Mouse (Mus musculus) stomach, embryonic 16.5 days (tissue): ENCODE measurements around the gene Tenm3. TPM values are rescaled to one million over a fixed set of nuclear protein-coding genes. Genes with fewer than 3 reads are reported as not detected.

ENCODE experiments used
- ATAC-seq: fragments of 200-750 bp; cut with Nextera tagmentation; 2 replicates; pipeline ENCODE4 v1.8.0; 2017; ENCODE audit warnings: moderate number of reproducible peaks, moderate TSS enrichment; ENCODE audit not compliant: insufficient read depth, low FRiP score
- H3K27ac ChIP-seq: fragments of 300-500 bp; sonication (generic); 2 replicates; pipeline ENCODE4 v1.5.1; 2014; ENCODE audit warnings: low read length
- H3K27me3 ChIP-seq: fragments of 300-500 bp; sonication (generic); 2 replicates; pipeline ENCODE4 v1.6.1; 2014; ENCODE audit warnings: low read length, control low read depth, mixed read lengths; ENCODE audit not compliant: control insufficient read depth, insufficient read depth
- H3K36me3 ChIP-seq: fragments of 300-500 bp; sonication (generic); 2 replicates; pipeline ENCODE4 v1.6.1; 2014; ENCODE audit warnings: low read length; ENCODE audit not compliant: control insufficient read depth, insufficient read depth
- H3K4me1 ChIP-seq: fragments of 300-500 bp; sonication (generic); 2 replicates; pipeline ENCODE4 v1.6.1; 2014; ENCODE audit warnings: low read length, control low read depth, mixed read lengths; ENCODE audit not compliant: control insufficient read depth, insufficient read depth
- H3K4me2 ChIP-seq: fragments of 300-500 bp; sonication (generic); 2 replicates; pipeline ENCODE4 v1.6.1; 2014; ENCODE audit warnings: low read depth, low read length, mixed read lengths
- H3K4me3 ChIP-seq: fragments of 300-500 bp; sonication (generic); replicated peaks from 2 replicates; pipeline ENCODE4 v1.5.1; 2014; ENCODE audit warnings: mild to moderate bottlenecking, low read length
- H3K9ac ChIP-seq: fragments of 300-500 bp; sonication (generic); 2 replicates; pipeline ENCODE4 v1.6.1; 2014; ENCODE audit warnings: low read length
- H3K9me3 ChIP-seq: fragments of 300-500 bp; sonication (generic); replicated peaks from 2 replicates; pipeline ENCODE4 v1.6.1; 2016; ENCODE audit warnings: low read length, control low read depth; ENCODE audit not compliant: control insufficient read depth
- WGBS: fragments of 180-500 bp; shearing (Covaris S2); extraction: QIAGEN DNeasy Blood & Tissue Kit; methylation state at CpG from one replicate; pipeline ENCODE4 v1.1.7; 2014; 5-methylcytosine and 5-hydroxymethylcytosine counted together
- polyA plus RNA-seq: library from polyadenylated mRNA; unstranded; fragments of >200 nt; fragmentation: Nextera tagmentation; extraction: Ambion mirVana; gene quantifications from 2 replicates; pipeline ENCODE4 v1.2.1, GENCODE M21; 2015

Tenm3 gene
- polyA plus RNA-seq, 1 experiment from 2014 or later: 12.5 TPM

DNA sequence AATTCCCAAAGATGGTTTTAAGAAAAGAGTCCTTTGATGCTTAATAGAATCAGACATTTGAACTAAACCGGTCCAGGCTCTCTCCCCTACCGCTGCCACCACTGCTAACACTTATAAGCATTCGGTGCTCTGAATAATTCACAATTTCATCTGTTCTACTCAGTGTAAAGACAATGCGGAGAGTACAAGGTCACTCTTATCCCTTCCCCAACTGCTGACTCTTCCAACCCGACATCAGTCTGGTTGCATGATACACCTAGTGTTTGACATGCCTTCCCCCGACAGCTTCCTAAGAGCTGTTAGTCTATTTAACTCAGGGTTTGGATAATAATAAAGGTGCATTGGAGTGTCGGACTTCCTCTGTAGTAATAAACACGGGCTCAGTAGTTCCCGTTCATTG, 128.1 kb downstream of the Tenm3 start:
- 80% methylated on average over 9 of the region's 9 CpGs for WGBS
- H3K4me2 ChIP-seq: no peak overlapping the region
- H3K4me3 ChIP-seq: no peak overlapping the region
- no peak for ATAC-seq
- no peak overlapping the region for H3K9ac ChIP-seq
- H3K36me3 ChIP-seq: no peaks in the 10 kb centered on the region
- H3K27ac ChIP-seq: no peak overlapping the region
- H3K9me3 ChIP-seq: 0 out of 2 replicates have a peak, but pooled peaks cover 5% of the 10 kb centered on the region
- H3K4me1 ChIP-seq: no peaks in the 10 kb centered on the region
- no peaks in the 10 kb centered on the region for H3K27me3 ChIP-seq

DNA sequence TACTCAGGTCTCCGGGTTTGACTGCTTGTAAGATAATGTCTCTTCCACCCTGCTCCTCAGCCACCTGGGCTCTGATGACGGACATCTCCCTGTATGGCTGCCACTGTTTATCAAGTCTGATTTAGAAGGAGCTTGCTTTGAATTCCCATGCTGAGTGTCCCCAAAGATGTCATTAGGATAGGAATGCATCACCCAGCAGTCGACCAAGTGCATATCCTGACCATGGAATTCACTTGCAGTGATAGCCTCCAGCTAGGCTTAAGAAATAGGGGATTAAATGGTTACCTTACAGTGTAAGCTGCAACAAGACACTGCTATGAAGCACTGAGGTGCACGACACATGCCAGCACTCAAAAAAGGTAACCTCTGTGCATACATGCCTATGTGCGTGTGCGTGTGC, 137.1 kb downstream of the Tenm3 start:
- H3K4me3 ChIP-seq: no peak overlapping the region
- H3K9ac ChIP-seq: no peak overlapping the region
- 90% methylated on average over 6 of the region's 6 CpGs for WGBS
- no peak for ATAC-seq
- no peaks in the 10 kb centered on the region for H3K36me3 ChIP-seq
- H3K4me2 ChIP-seq: no peak overlapping the region
- 0 out of 2 replicates have a peak, but pooled peaks cover 5% of the 10 kb centered on the region for H3K9me3 ChIP-seq
- H3K4me1 ChIP-seq: 0 out of 2 replicates have a peak, but pooled peaks cover 5% of the 10 kb centered on the region
- no peak overlapping the region for H3K27ac ChIP-seq
- no peaks in the 10 kb centered on the region for H3K27me3 ChIP-seq

DNA sequence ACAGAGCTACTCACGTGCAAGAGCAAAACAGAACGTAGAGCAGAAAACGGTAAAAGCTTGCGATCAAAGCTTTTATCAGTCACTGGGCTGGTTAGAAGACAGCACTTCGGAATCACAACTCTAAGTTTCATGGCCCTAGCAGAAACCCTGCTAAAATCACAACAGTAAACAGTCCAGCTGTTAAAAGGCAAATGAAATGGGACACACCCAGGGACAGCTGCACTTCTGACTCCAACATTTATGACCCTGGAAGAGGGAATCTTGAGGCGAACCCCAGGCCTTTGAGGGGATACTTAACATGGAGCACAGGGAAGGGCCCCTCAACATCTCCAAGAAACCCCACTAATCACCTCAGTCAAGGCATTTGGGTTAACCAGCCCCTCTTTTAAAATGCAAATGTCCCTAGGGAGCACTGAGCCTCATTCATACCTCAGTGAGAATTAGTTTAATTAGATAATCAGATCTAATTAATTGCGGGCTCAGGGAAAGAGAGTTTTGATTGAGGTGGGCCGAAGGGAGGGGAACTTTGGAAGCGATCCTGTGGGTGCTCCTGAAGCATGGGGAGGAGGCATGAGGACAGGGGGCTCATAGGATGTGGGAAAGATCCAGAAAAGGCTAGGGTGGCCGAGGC, 138.8 kb downstream of the Tenm3 start:
- Histone ChIP-seq H3K9ac (no peak overlapping the region), H3K4me2 (no peak overlapping the region), H3K36me3 (no peaks in the 10 kb centered on the region), H3K27me3 (no peaks in the 10 kb centered on the region), H3K27ac (peak overlapping the region; percentile 39; the same call in 1 of the 2 replicates), H3K9me3 (no peaks in the 10 kb centered on the region), H3K4me1 (0 out of 2 replicates have a peak, but pooled peaks cover 5% of the 10 kb centered on the region), H3K4me3 (no peak overlapping the region)
- 71% methylated on average over 10 of the region's 10 CpGs for WGBS
- ATAC-seq: no peak

DNA sequence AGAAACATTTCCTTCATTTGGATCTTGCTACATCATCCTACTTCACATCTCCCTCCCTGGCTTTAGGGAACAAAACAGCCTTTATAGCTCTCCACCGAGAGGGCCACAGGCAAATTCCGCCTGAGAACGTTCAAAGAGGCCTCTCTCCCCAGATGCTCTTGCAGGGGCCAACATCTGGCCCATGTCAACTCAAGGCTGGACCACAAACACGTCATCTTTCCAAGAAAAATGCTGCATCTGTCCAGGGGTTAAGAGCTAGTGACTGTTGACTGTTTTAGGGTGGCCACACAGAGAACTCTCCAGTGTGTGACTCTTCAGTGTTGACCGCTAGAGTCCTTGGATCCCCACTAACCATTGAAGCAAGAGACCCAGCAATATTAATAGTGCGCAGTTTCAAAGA, 139.3 kb downstream of the Tenm3 start:
- 43% methylated on average over 6 of the region's 6 CpGs for WGBS

DNA sequence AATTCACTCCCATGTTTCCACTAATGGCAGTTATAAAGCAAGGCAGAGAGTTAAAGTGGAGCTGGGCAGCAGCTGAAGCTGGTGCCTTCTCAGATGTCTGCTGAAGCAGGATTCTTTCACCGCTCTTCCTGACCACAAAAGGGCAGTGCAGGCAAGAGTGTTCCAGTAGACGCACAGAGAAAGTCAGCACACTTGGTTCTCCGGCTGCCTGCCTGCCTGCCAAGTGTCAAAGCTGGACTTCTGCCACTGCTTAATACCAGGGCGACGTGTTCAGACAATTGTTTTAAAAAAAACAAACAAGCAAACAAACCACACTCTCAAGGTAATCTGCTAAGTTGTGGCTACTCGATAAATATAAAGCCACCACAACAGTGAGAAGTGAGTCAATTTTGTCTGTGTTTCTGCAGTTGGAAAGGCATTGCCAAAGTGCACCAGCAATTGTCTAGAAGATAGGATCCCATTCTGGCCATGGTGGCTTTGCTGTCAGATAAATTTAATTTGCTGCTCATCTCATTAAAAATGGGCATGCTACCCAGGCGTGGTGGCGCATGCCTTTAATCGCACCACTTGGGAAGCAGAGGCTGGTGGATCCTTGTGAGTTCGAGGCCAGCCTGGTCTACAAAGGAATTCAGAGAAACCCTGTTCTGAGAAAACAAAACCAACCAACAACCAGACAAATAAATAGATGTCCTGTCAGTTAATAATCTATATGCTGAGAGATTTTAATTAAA, 152.9 kb downstream of the Tenm3 start:
- Histone ChIP-seq H3K9me3 (no peaks in the 10 kb centered on the region), H3K9ac (no peak overlapping the region), H3K27me3 (no peaks in the 10 kb centered on the region), H3K4me2 (no peak overlapping the region), H3K4me3 (no peak overlapping the region), H3K36me3 (no peaks in the 10 kb centered on the region), H3K4me1 (peaks cover 8% of the 10 kb centered on the region), H3K27ac (no peak overlapping the region)
- no peak for ATAC-seq
- 82% methylated on average over 10 of the region's 10 CpGs for WGBS

More for the DNA sequence above, 139.3 kb downstream of the Tenm3 start:
- Histone ChIP-seq H3K4me1 (0 out of 2 replicates have a peak, but pooled peaks cover 5% of the 10 kb centered on the region), H3K27me3 (no peaks in the 10 kb centered on the region), H3K27ac (peak overlapping the region; percentile 39), H3K9me3 (no peaks in the 10 kb centered on the region), H3K4me2 (no peak overlapping the region), H3K36me3 (no peaks in the 10 kb centered on the region), H3K9ac (no peak overlapping the region), H3K4me3 (no peak overlapping the region)
- ATAC-seq: peak; percentile 62; the same call in 1 of the 2 replicates

DNA sequence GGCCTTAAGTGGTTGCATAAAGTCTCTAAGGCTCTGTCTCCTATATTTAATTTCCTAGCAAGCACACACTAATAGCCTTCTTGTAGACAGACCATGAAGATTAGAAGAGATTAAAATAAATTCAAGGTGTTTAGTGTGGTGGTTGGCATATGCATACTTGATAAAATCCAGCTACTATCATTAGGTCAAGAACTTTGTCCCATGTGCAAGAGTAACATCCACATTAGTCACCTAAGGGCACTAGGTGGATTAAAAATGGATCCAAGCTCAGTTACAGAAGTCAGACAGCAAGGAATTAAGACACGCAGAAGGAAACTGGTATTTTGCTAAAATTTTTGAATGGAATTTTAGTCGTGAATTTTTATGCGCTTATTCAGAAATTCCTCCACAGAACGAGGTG, 155.0 kb downstream of the Tenm3 start:
- H3K36me3 ChIP-seq: no peaks in the 10 kb centered on the region
- no peak overlapping the region for H3K4me2 ChIP-seq
- H3K4me1 ChIP-seq: peaks cover 8% of the 10 kb centered on the region
- no peaks in the 10 kb centered on the region for H3K27me3 ChIP-seq
- WGBS: 38% methylated on average over 4 of the region's 4 CpGs
- H3K27ac ChIP-seq: no peak overlapping the region
- H3K9ac ChIP-seq: no peak overlapping the region
- ATAC-seq: no peak
- H3K9me3 ChIP-seq: no peaks in the 10 kb centered on the region
- no peak overlapping the region for H3K4me3 ChIP-seq

DNA sequence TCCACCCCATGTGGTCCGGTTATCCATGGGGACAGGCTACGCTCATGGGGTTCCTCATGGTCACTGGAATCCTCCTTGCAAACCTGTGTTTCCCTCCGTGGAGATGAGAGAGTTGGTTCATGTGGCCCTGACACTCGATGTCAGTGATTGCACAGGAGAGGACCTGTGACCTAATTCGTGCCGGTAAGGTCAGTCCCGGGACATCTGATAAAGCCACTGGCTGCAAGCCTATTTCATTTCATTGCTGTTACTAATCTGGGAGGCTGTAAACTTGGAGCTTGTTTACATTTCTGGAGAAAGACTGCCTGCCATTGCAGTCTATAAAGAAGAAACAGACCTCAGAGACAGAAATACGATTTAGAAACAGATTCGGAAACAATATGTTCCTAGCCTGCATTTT, 155.6 kb downstream of the Tenm3 start:
- WGBS: 33% methylated on average over 9 of the region's 9 CpGs
- Histone ChIP-seq H3K9ac (no peak overlapping the region), H3K4me3 (no peak overlapping the region), H3K4me2 (no peak overlapping the region), H3K27me3 (no peaks in the 10 kb centered on the region), H3K9me3 (no peaks in the 10 kb centered on the region), H3K27ac (no peak overlapping the region), H3K36me3 (no peaks in the 10 kb centered on the region), H3K4me1 (peaks cover 8% of the 10 kb centered on the region)
- ATAC-seq: no peak

DNA sequence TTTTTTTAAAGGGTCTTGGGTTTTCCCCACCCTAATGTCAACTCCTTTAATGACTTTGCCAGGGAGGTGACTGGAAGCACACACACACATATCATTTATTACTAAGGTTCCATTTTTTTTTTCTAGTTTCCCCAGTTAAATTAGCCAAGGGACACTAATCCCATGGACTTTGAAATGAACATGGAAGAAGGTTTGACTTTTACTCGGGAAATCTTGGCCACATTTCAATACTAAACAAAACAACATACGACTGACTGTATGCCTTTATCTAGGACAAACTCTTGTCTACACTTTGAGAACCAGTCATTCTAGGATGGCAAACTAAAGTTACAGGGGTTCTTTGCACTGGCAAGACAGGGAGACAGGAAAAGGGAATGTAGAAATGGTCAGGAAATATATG, 170.3 kb downstream of the Tenm3 start:
- Histone ChIP-seq H3K36me3 (no peaks in the 10 kb centered on the region), H3K27me3 (no peaks in the 10 kb centered on the region), H3K27ac (no peak overlapping the region), H3K9ac (no peak overlapping the region), H3K4me1 (no peaks in the 10 kb centered on the region), H3K9me3 (no peaks in the 10 kb centered on the region), H3K4me2 (no peak overlapping the region), H3K4me3 (no peak overlapping the region)
- 60% methylated on average over 2 of the region's 2 CpGs for WGBS
- ATAC-seq: no peak

DNA sequence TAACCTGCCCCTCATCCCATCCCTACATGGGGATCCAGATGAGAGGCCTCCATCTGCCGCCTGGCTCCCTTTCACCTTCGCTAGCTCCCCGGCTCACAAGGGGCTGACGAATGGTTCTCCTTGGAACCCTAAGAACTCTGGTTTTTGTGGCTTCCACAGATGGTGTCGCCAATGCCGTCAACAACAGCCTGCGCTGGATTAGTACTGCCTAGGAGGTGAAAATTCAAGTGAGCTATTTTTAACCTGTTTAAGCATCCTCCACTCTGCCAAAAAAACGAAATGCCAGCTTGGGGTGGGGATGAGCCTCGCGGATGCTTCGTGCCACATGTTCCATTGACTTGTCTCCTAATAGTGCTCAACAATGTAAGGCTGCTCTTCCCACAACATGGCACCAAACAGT, 171.3 kb downstream of the Tenm3 start:
- no peaks in the 10 kb centered on the region for H3K9me3 ChIP-seq
- no peak overlapping the region for H3K27ac ChIP-seq
- H3K27me3 ChIP-seq: no peaks in the 10 kb centered on the region
- no peak overlapping the region for H3K4me2 ChIP-seq
- H3K36me3 ChIP-seq: no peaks in the 10 kb centered on the region
- no peaks in the 10 kb centered on the region for H3K4me1 ChIP-seq
- 88% methylated on average over 11 of the region's 11 CpGs for WGBS
- no peak overlapping the region for H3K4me3 ChIP-seq
- no peak for ATAC-seq
- no peak overlapping the region for H3K9ac ChIP-seq
